Mouse (Mus musculus): ENCODE results near the gene Cul9. TPM values are rescaled to one million over a fixed set of nuclear protein-coding genes. Genes with fewer than 3 reads are reported as not detected.

Gene Cul9
- not detected in 2 replicates for polyA plus RNA-seq (2012; ENCODE audit: insufficient read depth, insufficient read length, low replicate concordance, missing spikeins)

GRCm38 (mm10) chr17:46545813-46546564, at the start of gene Cul9:
TSS of gene Cul9 (minus strand) at chr17:46546388.
- peak within 1 kb of the TSS; percentile 64 for H3K4me3 ChIP-seq (ENCODE audit: insufficient read depth, low read depth, low read length)
- under 1% methylated on average over 49 of the region's 49 CpGs for WGBS
- TF ChIP-seq POLR2A (IDR thresholded peaks at IDR 0.05; ENCODE audit: insufficient read depth, low read depth, low read length): peak; percentile 64; the same call in 1 of the 2 replicates
- no peak for TF ChIP-seq CTCF (IDR thresholded peaks at IDR 0.05; ENCODE audit: insufficient read depth, low read depth, low read length)
- peaks cover 16% of the 10 kb centered on the region; the same call in 1 of the 2 replicates for H3K4me1 ChIP-seq (ENCODE audit: control insufficient read depth, insufficient read depth, low read length)
- peak within 1 kb of the TSS; percentile 24; the same call in 1 of the 2 replicates for H3K27ac ChIP-seq (ENCODE audit: insufficient read depth, low read depth, low read length)

DNA sequence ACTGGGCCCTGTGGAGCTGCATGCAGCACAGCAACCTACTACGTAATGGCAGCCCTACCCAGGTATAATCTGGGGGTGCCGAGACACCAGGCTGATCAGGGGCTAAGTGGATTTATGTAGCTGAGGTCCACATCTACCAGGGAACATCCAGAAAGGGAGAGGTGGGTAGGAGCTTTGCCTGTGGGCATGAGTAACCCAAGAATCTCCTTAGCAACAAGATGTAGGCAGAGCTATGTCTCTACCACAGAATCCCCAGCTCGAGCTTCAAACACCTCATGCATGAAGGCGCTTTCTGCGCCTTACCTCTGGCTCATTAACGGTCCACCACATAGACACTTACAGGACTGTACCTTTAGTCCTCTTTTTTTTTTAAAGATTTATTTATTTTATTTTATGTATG, 49.1 kb upstream of the Cul9 start:
- H3K27ac ChIP-seq (ENCODE audit: insufficient read depth, low read depth, low read length): no peak overlapping the region
- peaks cover 6% of the 10 kb centered on the region for H3K4me1 ChIP-seq (ENCODE audit: control insufficient read depth, insufficient read depth, low read length)
- no peak overlapping the region for H3K4me3 ChIP-seq (ENCODE audit: insufficient read depth, low read depth, low read length)
- TF ChIP-seq POLR2A (IDR thresholded peaks at IDR 0.05; ENCODE audit: insufficient read depth, low read depth, low read length) (no peak), CTCF (IDR thresholded peaks at IDR 0.05; ENCODE audit: insufficient read depth, low read depth, low read length) (no peak)
- 66% methylated on average over 6 of the region's 6 CpGs for WGBS

DNA sequence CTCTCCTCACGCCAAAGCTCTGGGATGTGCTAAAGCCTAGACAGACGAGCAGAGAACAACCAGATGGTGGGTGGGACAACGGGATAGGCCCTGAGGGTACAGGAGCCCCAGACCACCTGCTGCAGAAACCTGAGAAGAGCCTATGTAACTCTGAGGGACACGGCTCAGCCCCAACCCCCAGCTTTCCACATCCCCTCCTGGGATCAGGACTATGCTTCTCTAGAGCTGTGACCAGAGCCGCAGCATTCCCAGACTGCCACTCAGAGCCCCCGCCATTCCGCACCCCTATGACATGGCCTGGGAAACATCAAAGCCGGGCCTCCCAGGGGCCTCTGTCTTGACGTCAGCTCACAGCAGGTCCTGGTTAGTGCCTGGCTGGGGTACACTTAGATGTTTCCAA, 48.4 kb upstream of the Cul9 start:
- Histone ChIP-seq H3K27ac (ENCODE audit: insufficient read depth, low read depth, low read length) (no peak overlapping the region), H3K4me1 (ENCODE audit: control insufficient read depth, insufficient read depth, low read length) (peaks cover 6% of the 10 kb centered on the region), H3K4me3 (ENCODE audit: insufficient read depth, low read depth, low read length) (no peak overlapping the region)
- TF ChIP-seq POLR2A (IDR thresholded peaks at IDR 0.05; ENCODE audit: insufficient read depth, low read depth, low read length) (no peak), CTCF (IDR thresholded peaks at IDR 0.05; ENCODE audit: insufficient read depth, low read depth, low read length) (no peak)
- WGBS: 80% methylated on average over 9 of the region's 9 CpGs

- WGBS: 82% methylated on average over 4 of the region's 4 CpGs
- TF ChIP-seq POLR2A (IDR thresholded peaks at IDR 0.05; ENCODE audit: insufficient read depth, low read depth, low read length): no peak
- no peak for TF ChIP-seq CTCF (IDR thresholded peaks at IDR 0.05; ENCODE audit: insufficient read depth, low read depth, low read length)
- Histone ChIP-seq H3K4me1 (ENCODE audit: control insufficient read depth, insufficient read depth, low read length) (peaks cover 6% of the 10 kb centered on the region), H3K4me3 (ENCODE audit: insufficient read depth, low read depth, low read length) (no peak overlapping the region), H3K27ac (ENCODE audit: insufficient read depth, low read depth, low read length) (no peak overlapping the region)
Measured at GRCm38 (mm10) chr17:46593124-46593523, 46.9 kb upstream of the Cul9 start.

GRCm38 (mm10) chr17:46591406-46591805, 45.2 kb upstream of the Cul9 start:
- Histone ChIP-seq H3K4me3 (ENCODE audit: insufficient read depth, low read depth, low read length) (no peak overlapping the region), H3K27ac (ENCODE audit: insufficient read depth, low read depth, low read length) (no peak overlapping the region), H3K4me1 (ENCODE audit: control insufficient read depth, insufficient read depth, low read length) (peaks cover 6% of the 10 kb centered on the region)
- no peak for TF ChIP-seq POLR2A (IDR thresholded peaks at IDR 0.05; ENCODE audit: insufficient read depth, low read depth, low read length)
- no peak for TF ChIP-seq CTCF (IDR thresholded peaks at IDR 0.05; ENCODE audit: insufficient read depth, low read depth, low read length)
- WGBS: 80% methylated on average over 19 of the region's 19 CpGs

- WGBS: 95% methylated on average over 7 of the region's 7 CpGs
- H3K27ac ChIP-seq (ENCODE audit: insufficient read depth, low read depth, low read length): no peak overlapping the region
- TF ChIP-seq POLR2A (IDR thresholded peaks at IDR 0.05; ENCODE audit: insufficient read depth, low read depth, low read length): no peak
- TF ChIP-seq CTCF (IDR thresholded peaks at IDR 0.05; ENCODE audit: insufficient read depth, low read depth, low read length): no peak
Measured at GRCm38 (mm10) chr17:46590439-46590838, 44.3 kb upstream of the Cul9 start.

GRCm38 (mm10) chr17:46589635-46590314, 43.6 kb upstream of the Cul9 start:
- H3K4me1 ChIP-seq (ENCODE audit: control insufficient read depth, insufficient read depth, low read length): peaks cover 1% of the 10 kb centered on the region
- TF ChIP-seq POLR2A (IDR thresholded peaks at IDR 0.05; ENCODE audit: insufficient read depth, low read depth, low read length) (no peak), CTCF (IDR thresholded peaks at IDR 0.05; ENCODE audit: insufficient read depth, low read depth, low read length) (no peak)
- H3K4me3 ChIP-seq (ENCODE audit: insufficient read depth, low read depth, low read length): no peak overlapping the region
- 88% methylated on average over 16 of the region's 16 CpGs for WGBS
- no peak overlapping the region for H3K27ac ChIP-seq (ENCODE audit: insufficient read depth, low read depth, low read length)

More at GRCm38 (mm10) chr17:46590439-46590838, 44.3 kb upstream of the Cul9 start:
- Histone ChIP-seq H3K4me3 (ENCODE audit: insufficient read depth, low read depth, low read length) (no peak overlapping the region), H3K4me1 (ENCODE audit: control insufficient read depth, insufficient read depth, low read length) (peaks cover 6% of the 10 kb centered on the region)

DNA sequence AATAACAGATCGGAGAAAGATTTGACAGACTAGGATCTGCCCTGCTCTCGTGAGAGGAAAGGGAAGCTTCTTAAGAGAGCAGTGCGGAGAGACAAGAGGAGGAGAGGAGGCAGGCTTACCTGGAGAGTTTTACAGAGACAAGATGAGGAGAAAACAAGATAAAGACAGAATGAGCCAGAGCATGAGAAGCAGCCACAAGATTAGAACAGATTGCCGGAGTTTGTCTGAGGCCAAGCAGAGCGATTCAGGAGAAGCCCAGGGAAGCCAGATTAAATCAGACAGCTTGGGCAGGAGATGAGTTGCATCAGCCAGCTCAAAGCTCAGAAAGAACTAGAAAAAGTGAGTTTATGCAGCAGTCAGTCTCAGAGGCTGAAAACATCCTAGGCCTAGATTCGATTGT, 42.7 kb upstream of the Cul9 start:
- no peak overlapping the region for H3K27ac ChIP-seq (ENCODE audit: insufficient read depth, low read depth, low read length)
- H3K4me3 ChIP-seq (ENCODE audit: insufficient read depth, low read depth, low read length): no peak overlapping the region
- no peaks in the 10 kb centered on the region for H3K4me1 ChIP-seq (ENCODE audit: control insufficient read depth, insufficient read depth, low read length)
- WGBS: 94% methylated on average over 6 of the region's 6 CpGs
- TF ChIP-seq CTCF (IDR thresholded peaks at IDR 0.05; ENCODE audit: insufficient read depth, low read depth, low read length) (no peak), POLR2A (IDR thresholded peaks at IDR 0.05; ENCODE audit: insufficient read depth, low read depth, low read length) (no peak)

GRCm38 (mm10) chr17:46588173-46588572, 42.0 kb upstream of the Cul9 start:
- WGBS: 88% methylated on average over 9 of the region's 9 CpGs
- Histone ChIP-seq H3K4me1 (ENCODE audit: control insufficient read depth, insufficient read depth, low read length) (no peaks in the 10 kb centered on the region), H3K27ac (ENCODE audit: insufficient read depth, low read depth, low read length) (no peak overlapping the region), H3K4me3 (ENCODE audit: insufficient read depth, low read depth, low read length) (no peak overlapping the region)
- no peak for TF ChIP-seq POLR2A (IDR thresholded peaks at IDR 0.05; ENCODE audit: insufficient read depth, low read depth, low read length)
- TF ChIP-seq CTCF (IDR thresholded peaks at IDR 0.05; ENCODE audit: insufficient read depth, low read depth, low read length): no peak
